24 mouse cellular contexts compared by ENCODE assay signal in genomic region chr2:73435847-73436246, GRCm38 (mm10). TPM values are rescaled to one million over a fixed set of nuclear protein-coding genes. Genes with fewer than 3 reads are reported as not detected.
DNase-seq lines count a peak whose midpoint lies in the region; ATAC-seq lines count a peak whose summit lies in the region.
"Had no signal": no experiment of that assay in that cellular context is flagged by ENCODE, and none has a peak within 500 bp of the region (broad histone marks: within the 10 kb centered on the region; RNA-seq: fewer than 3 reads in every experiment).

No protein-coding gene starts in this region.

- no peaks in the 10 kb centered on the region for H3K27me3 ChIP-seq in heart, embryonic 10.5 days (ENCODE audit: insufficient read depth, poor library complexity, severe bottlenecking)
- H3K27me3 ChIP-seq: CH12.LX; embryonic facial prominence, embryonic 13.5 days; embryonic facial prominence, embryonic 15.5 days; forebrain, embryonic 12.5 days had no signal

- no peak overlapping the region for H3K4me3 ChIP-seq in heart, embryonic 10.5 days
- H3K4me3 ChIP-seq: embryonic facial prominence, embryonic 13.5 days; embryonic facial prominence, embryonic 15.5 days; erythroblast, embryonic 14.5 days; forebrain, embryonic 10.5 days; forebrain, embryonic 12.5 days had no signal

- peak; percentile 60 for ATAC-seq in activated CD4-positive, CD25-positive, alpha-beta regulatory T cell, adult 4 months
- ATAC-seq: forebrain, embryonic 14.5 days; forebrain, embryonic 16.5 days had no signal

- peak; percentile 29 for DNase-seq in heart, adult 11 months
- DNase-seq in heart, embryonic 10.5 days (ENCODE audit: low spot score) = no peak
- DNase-seq in Muller cell, postnatal 12 days (ENCODE audit: inconsistent ontology term) = no peak
- DNase-seq in lung, postnatal 14 days = no peak
- DNase-seq: adrenal gland, adult 8-10 months; adrenal gland, postnatal 14 days; adrenal gland, postnatal 36 days; B cell, adult 2 months; cerebellum, adult 11-12 months; cerebellum, adult 2 months; cerebellum, adult 9-10 months; cerebellum, postnatal 10 days; cerebellum, postnatal 25 days; embryo, embryonic 11 days had no signal

- peaks cover 55% of the 10 kb centered on the region for H3K36me3 ChIP-seq in heart, embryonic 10.5 days

- no peak overlapping the region for H3K27ac ChIP-seq in heart, embryonic 10.5 days
- H3K27ac ChIP-seq: embryonic facial prominence, embryonic 15.5 days; forebrain, embryonic 10.5 days; forebrain, embryonic 12.5 days had no signal

- H3K4me1 ChIP-seq in heart, embryonic 10.5 days = peaks cover 13% of the 10 kb centered on the region

- 85% methylated on average over 2 of the region's 2 CpGs for WGBS in heart, embryonic 10.5 days

- no peaks in the 10 kb centered on the region for H3K9me3 ChIP-seq in heart, embryonic 10.5 days
- H3K9me3 ChIP-seq: embryonic facial prominence, embryonic 13.5 days; embryonic facial prominence, embryonic 15.5 days; forebrain, embryonic 10.5 days; forebrain, embryonic 12.5 days; G1E had no signal

RNA-seq across cellular contexts. Expression of gene Gpr155, which starts 49.5 kb away (rescaled TPM):
- 3.5 and 4.7 TPM in 2 replicates for polyA plus RNA-seq in heart, embryonic 10.5 days (2016; fragmentation: Nextera tagmentation; extraction: Ambion mirVana)
- 10 to 100 TPM; 15.1 to 19.5 TPM for polyA plus RNA-seq in activated CD4-positive, CD25-positive, alpha-beta regulatory T cell, adult 4 months (2017; shearing (Covaris generic))
